Mouse (Mus musculus) colon, adult 2 months (tissue): ENCODE data around the gene Cept1. TPM values are rescaled to one million over a fixed set of nuclear protein-coding genes. Genes with fewer than 3 reads are reported as not detected.

Experiments used
- polyA plus RNA-seq: library from polyadenylated mRNA; depleted of rRNA; stranded (reverse); fragments of >200 nt; gene quantifications from 2 replicates; pipeline ENCODE4 v1.2.3, GENCODE M21; 2012; rRNA removed

Cept1 gene
- polyA plus RNA-seq, result 18.2 and 28.1 TPM in 2 replicates

DNA sequence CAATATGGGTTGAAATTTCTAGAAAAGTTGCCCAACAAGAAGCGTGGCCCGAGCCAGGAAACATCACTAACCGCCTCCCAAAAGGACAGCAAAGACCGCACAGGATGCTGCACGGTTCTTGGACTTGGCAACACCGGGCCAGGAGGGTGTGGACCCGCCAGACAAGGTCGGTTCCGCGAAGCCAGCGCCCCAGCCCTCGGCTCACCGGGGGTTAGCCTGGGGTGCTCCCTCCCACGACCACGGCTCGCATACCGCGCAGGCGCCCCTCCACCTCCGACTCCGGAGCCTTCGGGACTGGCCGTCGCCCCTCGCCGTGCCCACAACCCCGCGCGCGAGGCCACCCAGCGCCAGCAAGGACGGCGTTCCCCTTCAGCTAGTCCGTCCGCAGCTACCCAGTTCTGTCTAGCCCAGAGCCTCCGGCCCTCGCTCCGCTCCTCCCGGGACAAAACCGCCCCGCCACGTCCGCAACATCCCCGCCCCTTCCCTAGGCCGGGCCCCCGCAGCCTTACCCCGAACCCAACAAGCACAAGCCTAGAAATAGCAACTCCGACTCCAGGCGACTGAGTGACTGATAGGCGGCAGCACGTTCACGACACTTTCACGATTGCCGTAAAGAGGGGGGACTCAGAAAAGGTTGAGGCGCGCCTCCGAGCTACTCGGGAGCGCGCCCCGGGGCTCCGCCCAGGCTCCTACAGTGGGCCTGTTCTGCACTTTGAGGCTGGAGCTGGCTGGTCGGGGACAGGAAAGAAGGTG, at the start of gene Cept1, which contains the start of gene Dram2:
Cept1 (minus strand) TSS at position 632 of the 753 bp plus-strand sequence.
Dram2 (plus strand) TSS at position 628 of the 753 bp plus-strand sequence.

DNA sequence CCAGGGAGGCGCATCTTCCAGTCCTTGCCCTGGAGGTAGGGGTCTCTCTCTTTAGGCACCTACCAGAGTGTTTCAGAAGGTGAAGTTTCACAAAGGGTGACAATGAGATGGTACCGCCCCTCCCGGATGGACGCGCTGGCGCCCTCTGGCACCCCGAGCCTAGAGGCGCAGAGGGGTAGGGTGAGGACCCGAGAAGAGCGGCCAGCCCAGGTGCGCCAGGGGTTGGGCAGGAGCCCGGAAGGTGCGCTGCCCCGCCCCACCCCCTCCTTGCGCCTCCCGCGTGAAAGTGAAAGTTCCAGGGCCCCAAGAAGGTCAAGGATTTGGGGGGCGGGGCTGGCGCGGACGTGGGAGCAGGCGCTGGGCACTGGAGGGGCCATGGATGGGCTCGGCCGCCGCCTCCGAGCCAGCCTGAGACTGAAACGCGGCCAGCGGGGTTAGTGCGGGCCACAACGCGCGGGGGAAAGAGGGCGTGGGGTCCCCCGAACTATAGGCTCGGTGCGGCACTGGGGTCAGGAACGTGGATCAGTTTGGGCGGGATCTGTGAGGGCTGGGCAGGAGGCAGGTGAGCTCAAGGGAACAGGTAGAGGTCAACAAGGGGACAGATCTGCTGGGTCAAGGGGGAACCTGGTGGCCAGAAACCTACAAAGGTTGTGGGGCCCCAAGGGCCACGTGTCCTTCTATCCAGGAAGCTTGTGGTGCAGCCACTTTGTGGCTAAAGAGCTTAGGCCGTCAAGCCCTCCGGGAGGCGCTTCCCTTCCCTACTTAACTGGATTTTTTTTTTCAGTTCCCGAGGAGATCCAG, 65.1 kb downstream of the Cept1 start, which contains the start of gene Dennd2d:
Dennd2d (plus strand) TSS at position 125 of the 801 bp plus-strand sequence.

Other genes starting within 250 kb of the Cept1 start
- not detected in 2 replicates for gene Chil6, start 141.6 kb downstream of the Cept1 start, polyA plus RNA-seq
- gene Dennd2d, start 65.4 kb downstream of the Cept1 start, polyA plus RNA-seq, result 19.2 and 19.8 TPM in 2 replicates
- 38.0 and 39.1 TPM in 2 replicates for gene Dram2, start within 50 bp of the Cept1 start, polyA plus RNA-seq
- gene Lrif1, start 137.2 kb upstream of the Cept1 start, polyA plus RNA-seq, result 0.77 and 1.3 TPM in 2 replicates
- 2.5 and 3.0 TPM in 2 replicates for gene Cd53, start 242.3 kb upstream of the Cept1 start, polyA plus RNA-seq